Mouse (Mus musculus) midbrain, embryonic 10.5 days (tissue): Measurements from ENCODE around the gene Sergef. TPM values are rescaled to one million over a fixed set of nuclear protein-coding genes. Genes with fewer than 3 reads are reported as not detected.

ENCODE experiments used
- DNase-seq: peaks from one replicate; pipeline ENCODE4 v3.0.0-alpha.2; 2017; ENCODE audit warnings: low spot score
- H3K27ac ChIP-seq: fragments of 300-500 bp; sonication (generic); replicated peaks from 2 replicates; pipeline ENCODE4 v1.5.1; 2016; ENCODE audit warnings: mild to moderate bottlenecking
- H3K27me3 ChIP-seq: fragments of 300-500 bp; sonication (generic); 2 replicates; pipeline ENCODE4 v1.6.1; 2016; ENCODE audit warnings: low read depth, mild to moderate bottlenecking; ENCODE audit not compliant: poor library complexity, severe bottlenecking
- H3K36me3 ChIP-seq: fragments of 300-500 bp; sonication (generic); 2 replicates; pipeline ENCODE4 v1.6.1; 2016; ENCODE audit warnings: mild to moderate bottlenecking, moderate library complexity
- H3K4me1 ChIP-seq: fragments of 300-500 bp; sonication (generic); 2 replicates; pipeline ENCODE4 v1.6.1; 2016
- H3K4me3 ChIP-seq: fragments of 300-500 bp; sonication (generic); 2 replicates; pipeline ENCODE4 v1.5.1; 2016; ENCODE audit warnings: mild to moderate bottlenecking, moderate library complexity
- H3K9me3 ChIP-seq: fragments of 300-500 bp; sonication (generic); replicated peaks from 2 replicates; pipeline ENCODE4 v1.6.1; 2016; ENCODE audit warnings: mild to moderate bottlenecking
- WGBS: fragments of 180-500 bp; shearing (Covaris S2); methylation state at CpG from one replicate; pipeline ENCODE4 v1.1.7; 2016; 5-methylcytosine and 5-hydroxymethylcytosine counted together
- polyA plus RNA-seq: library from polyadenylated mRNA; unstranded; fragments of >200 nt; fragmentation: Nextera tagmentation; extraction: Ambion mirVana; gene quantifications from 2 replicates; pipeline ENCODE4 v1.2.1, GENCODE M21; 2016

Sergef gene
- polyA plus RNA-seq, 1 experiment from 2014 or later, result 17.6 TPM

- Histone ChIP-seq H3K27me3 (no peaks in the 10 kb centered on the region), H3K27ac (no peak overlapping the region), H3K36me3 (peaks cover 7% of the 10 kb centered on the region; the same call in 1 of the 2 replicates), H3K9me3 (no peaks in the 10 kb centered on the region), H3K4me3 (no peak overlapping the region), H3K4me1 (peaks cover 10% of the 10 kb centered on the region)
- DNase-seq, result no peak
- 94% methylated on average over 4 of the region's 4 CpGs for WGBS
These were observed 140.0 kb downstream of the Sergef start for GRCm38 (mm10) chr7:46499561-46499960.

- H3K36me3 ChIP-seq, result no peaks in the 10 kb centered on the region
- no peak overlapping the region for H3K4me3 ChIP-seq
- no peak overlapping the region; the same call in 1 of the 2 replicates for H3K27ac ChIP-seq
- no peak for DNase-seq
- H3K4me1 ChIP-seq, result peaks cover 4% of the 10 kb centered on the region; the same call in 1 of the 2 replicates
- no peaks in the 10 kb centered on the region for H3K27me3 ChIP-seq
- WGBS, result 65% methylated on average over 14 of the region's 14 CpGs
- H3K9me3 ChIP-seq, result no peaks in the 10 kb centered on the region
These were observed 147.4 kb downstream of the Sergef start for GRCm38 (mm10) chr7:46492134-46492678.

GRCm38 (mm10) chr7:46487354-46487753, 152.3 kb downstream of the Sergef start:
- no peak overlapping the region for H3K4me3 ChIP-seq
- no peak for DNase-seq
- H3K4me1 ChIP-seq, result peaks cover 15% of the 10 kb centered on the region
- no peaks in the 10 kb centered on the region for H3K27me3 ChIP-seq
- H3K36me3 ChIP-seq, result no peaks in the 10 kb centered on the region
- no peaks in the 10 kb centered on the region for H3K9me3 ChIP-seq
- 47% methylated on average over 4 of the region's 4 CpGs for WGBS
- H3K27ac ChIP-seq, result no peak overlapping the region

- Histone ChIP-seq H3K27me3 (no peaks in the 10 kb centered on the region), H3K4me1 (peaks cover 16% of the 10 kb centered on the region), H3K27ac (no peak overlapping the region), H3K9me3 (no peaks in the 10 kb centered on the region), H3K36me3 (no peaks in the 10 kb centered on the region), H3K4me3 (no peak overlapping the region)
- WGBS, result 87% methylated on average over 5 of the region's 5 CpGs
- no peak for DNase-seq
These were observed 152.8 kb downstream of the Sergef start for GRCm38 (mm10) chr7:46486761-46487160.

DNA sequence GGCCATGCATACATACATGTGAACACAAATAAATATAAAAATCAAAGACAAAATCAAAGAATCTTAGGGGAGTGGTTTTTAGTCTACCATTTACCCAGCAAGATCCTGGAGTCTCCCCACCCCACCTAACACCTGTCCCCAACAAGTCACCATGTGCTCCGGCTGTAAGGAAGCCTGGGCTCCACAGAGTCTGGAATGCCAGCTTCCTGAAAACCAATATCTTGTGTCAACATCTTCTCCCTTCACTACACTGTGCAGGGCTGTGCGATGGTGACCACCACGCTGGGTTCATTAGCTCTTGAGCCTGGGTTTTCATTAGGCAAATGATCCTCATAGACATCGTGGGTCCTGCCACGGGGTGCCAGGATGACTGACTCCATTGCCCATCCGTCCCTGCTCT, 155.4 kb downstream of the Sergef start:
- Histone ChIP-seq H3K9me3 (no peaks in the 10 kb centered on the region), H3K27ac (no peak overlapping the region), H3K4me1 (peaks cover 18% of the 10 kb centered on the region), H3K4me3 (no peak overlapping the region), H3K36me3 (no peaks in the 10 kb centered on the region), H3K27me3 (no peaks in the 10 kb centered on the region)
- WGBS, result 79% methylated on average over 6 of the region's 6 CpGs
- DNase-seq, result no peak

- Histone ChIP-seq H3K4me3 (no peak overlapping the region), H3K9me3 (no peaks in the 10 kb centered on the region), H3K4me1 (peaks cover 18% of the 10 kb centered on the region), H3K27me3 (no peaks in the 10 kb centered on the region), H3K27ac (no peak overlapping the region), H3K36me3 (no peaks in the 10 kb centered on the region)
- DNase-seq, result no peak
- WGBS, result 87% methylated on average over 10 of the region's 10 CpGs
These were observed 156.6 kb downstream of the Sergef start for GRCm38 (mm10) chr7:46483050-46483449.

DNA sequence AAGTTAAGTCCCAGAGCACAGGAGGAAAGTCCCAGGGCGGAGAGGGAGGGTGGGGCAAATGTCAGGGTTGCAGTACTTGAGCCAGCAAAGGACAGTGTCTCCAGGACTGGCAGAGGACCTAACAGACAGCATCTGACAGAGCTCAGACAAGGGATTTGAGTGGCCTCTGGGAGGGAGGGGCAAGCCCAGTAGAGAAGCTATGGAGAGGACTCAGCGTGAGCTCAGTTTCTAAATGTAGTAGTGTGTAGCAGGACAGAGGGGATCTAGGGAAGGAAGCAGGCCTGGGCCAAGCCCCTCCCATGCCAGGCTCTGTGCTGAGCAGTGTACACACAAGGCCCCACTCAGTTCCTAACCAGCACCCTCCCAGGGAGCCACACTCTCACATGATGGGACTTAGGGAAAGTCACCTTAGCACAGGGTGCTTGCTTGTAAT, 157.5 kb downstream of the Sergef start:
- Histone ChIP-seq H3K9me3 (no peaks in the 10 kb centered on the region), H3K4me3 (no peak overlapping the region), H3K27me3 (no peaks in the 10 kb centered on the region), H3K4me1 (peaks cover 18% of the 10 kb centered on the region), H3K27ac (peak overlapping the region; percentile 23), H3K36me3 (no peaks in the 10 kb centered on the region)
- DNase-seq, result no peak
- WGBS, result 73% methylated on average over 2 of the region's 2 CpGs

DNA sequence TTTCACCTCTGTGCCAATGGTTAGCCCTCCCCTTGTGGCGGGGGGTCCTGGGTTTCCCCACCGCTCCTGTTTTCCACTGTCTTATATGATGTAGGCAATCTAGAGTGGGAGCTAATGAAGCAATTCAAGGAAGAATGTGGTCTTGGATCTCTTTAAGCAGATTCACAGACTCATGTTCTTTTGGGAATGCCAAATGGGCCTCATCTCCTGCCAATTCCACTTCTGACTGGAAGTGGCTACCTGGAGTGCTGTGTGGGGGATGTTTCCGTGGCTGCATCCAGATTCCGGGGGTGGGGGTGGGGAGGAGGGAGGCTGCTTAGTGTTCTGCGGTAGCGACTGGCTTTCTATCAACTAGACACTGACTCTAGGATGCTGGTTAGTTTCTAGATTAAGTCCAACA, 159.8 kb downstream of the Sergef start:
- Histone ChIP-seq H3K9me3 (no peaks in the 10 kb centered on the region), H3K36me3 (no peaks in the 10 kb centered on the region), H3K4me3 (no peak overlapping the region), H3K4me1 (peaks cover 18% of the 10 kb centered on the region), H3K27ac (no peak overlapping the region), H3K27me3 (no peaks in the 10 kb centered on the region)
- WGBS, result 71% methylated on average over 6 of the region's 6 CpGs
- no peak for DNase-seq

GRCm38 (mm10) chr7:46477456-46477855, 162.2 kb downstream of the Sergef start:
- no peaks in the 10 kb centered on the region for H3K9me3 ChIP-seq
- no peaks in the 10 kb centered on the region for H3K27me3 ChIP-seq
- H3K27ac ChIP-seq, result no peak overlapping the region
- 89% methylated on average over 3 of the region's 3 CpGs for WGBS
- H3K4me1 ChIP-seq, result peaks cover 13% of the 10 kb centered on the region
- H3K4me3 ChIP-seq, result no peak overlapping the region
- DNase-seq, result no peak
- no peaks in the 10 kb centered on the region for H3K36me3 ChIP-seq

- WGBS, result 92% methylated on average over 5 of the region's 5 CpGs
- no peak for DNase-seq
- Histone ChIP-seq H3K4me3 (no peak overlapping the region), H3K36me3 (no peaks in the 10 kb centered on the region), H3K27me3 (no peaks in the 10 kb centered on the region), H3K9me3 (no peaks in the 10 kb centered on the region), H3K4me1 (peaks cover 5% of the 10 kb centered on the region), H3K27ac (no peak overlapping the region)
These were observed 164.1 kb downstream of the Sergef start for GRCm38 (mm10) chr7:46475464-46475863.

DNA sequence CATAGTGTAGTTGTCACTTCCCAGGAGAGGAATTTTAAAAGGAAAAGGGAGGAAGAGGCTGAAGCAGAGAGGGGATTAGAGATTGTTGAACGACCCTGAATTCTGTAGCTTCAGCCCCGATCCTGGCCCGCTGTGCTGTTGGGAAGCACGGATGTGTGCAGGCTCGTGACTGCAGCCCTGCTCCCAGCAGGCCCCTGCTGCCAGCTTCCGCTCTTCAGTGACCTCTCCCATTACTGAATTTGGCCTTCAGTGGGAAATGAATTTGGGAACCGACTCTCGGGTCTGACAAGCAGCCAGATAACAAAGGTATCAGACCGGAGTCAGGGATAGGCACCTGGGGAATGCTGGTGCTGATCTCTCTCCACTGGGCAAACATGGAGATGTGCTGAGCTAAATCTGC, 166.5 kb downstream of the Sergef start:
- no peak overlapping the region for H3K4me3 ChIP-seq
- WGBS, result 24% methylated on average over 9 of the region's 9 CpGs
- no peaks in the 10 kb centered on the region for H3K36me3 ChIP-seq
- no peaks in the 10 kb centered on the region for H3K27me3 ChIP-seq
- DNase-seq, result no peak
- no peaks in the 10 kb centered on the region for H3K9me3 ChIP-seq
- peaks cover 5% of the 10 kb centered on the region for H3K4me1 ChIP-seq
- no peak overlapping the region; the same call in 1 of the 2 replicates for H3K27ac ChIP-seq

- no peak overlapping the region for H3K27ac ChIP-seq
- H3K36me3 ChIP-seq, result no peaks in the 10 kb centered on the region
- 72% methylated on average over 7 of the region's 7 CpGs for WGBS
- no peak overlapping the region for H3K4me3 ChIP-seq
- no peaks in the 10 kb centered on the region for H3K27me3 ChIP-seq
- DNase-seq, result no peak
- peaks cover 6% of the 10 kb centered on the region for H3K4me1 ChIP-seq
- H3K9me3 ChIP-seq, result no peaks in the 10 kb centered on the region
These were observed 168.4 kb downstream of the Sergef start for GRCm38 (mm10) chr7:46471054-46471737.

GRCm38 (mm10) chr7:46469542-46469941, 170.1 kb downstream of the Sergef start:
- H3K27ac ChIP-seq, result no peak overlapping the region
- 87% methylated on average over 3 of the region's 3 CpGs for WGBS
- H3K27me3 ChIP-seq, result no peaks in the 10 kb centered on the region
- H3K36me3 ChIP-seq, result no peaks in the 10 kb centered on the region
- H3K9me3 ChIP-seq, result no peaks in the 10 kb centered on the region
- DNase-seq, result no peak
- H3K4me3 ChIP-seq, result no peak overlapping the region
- peaks cover 8% of the 10 kb centered on the region for H3K4me1 ChIP-seq
